Mouse (Mus musculus): ENCODE data around the gene Armt1. TPM values are rescaled to one million over a fixed set of nuclear protein-coding genes. Genes with fewer than 3 reads are reported as not detected.

The Armt1 gene
- polyA plus RNA-seq (2012; rRNA removed; ENCODE audit: low replicate concordance): 8.8 and 13.0 TPM in 2 replicates

DNA sequence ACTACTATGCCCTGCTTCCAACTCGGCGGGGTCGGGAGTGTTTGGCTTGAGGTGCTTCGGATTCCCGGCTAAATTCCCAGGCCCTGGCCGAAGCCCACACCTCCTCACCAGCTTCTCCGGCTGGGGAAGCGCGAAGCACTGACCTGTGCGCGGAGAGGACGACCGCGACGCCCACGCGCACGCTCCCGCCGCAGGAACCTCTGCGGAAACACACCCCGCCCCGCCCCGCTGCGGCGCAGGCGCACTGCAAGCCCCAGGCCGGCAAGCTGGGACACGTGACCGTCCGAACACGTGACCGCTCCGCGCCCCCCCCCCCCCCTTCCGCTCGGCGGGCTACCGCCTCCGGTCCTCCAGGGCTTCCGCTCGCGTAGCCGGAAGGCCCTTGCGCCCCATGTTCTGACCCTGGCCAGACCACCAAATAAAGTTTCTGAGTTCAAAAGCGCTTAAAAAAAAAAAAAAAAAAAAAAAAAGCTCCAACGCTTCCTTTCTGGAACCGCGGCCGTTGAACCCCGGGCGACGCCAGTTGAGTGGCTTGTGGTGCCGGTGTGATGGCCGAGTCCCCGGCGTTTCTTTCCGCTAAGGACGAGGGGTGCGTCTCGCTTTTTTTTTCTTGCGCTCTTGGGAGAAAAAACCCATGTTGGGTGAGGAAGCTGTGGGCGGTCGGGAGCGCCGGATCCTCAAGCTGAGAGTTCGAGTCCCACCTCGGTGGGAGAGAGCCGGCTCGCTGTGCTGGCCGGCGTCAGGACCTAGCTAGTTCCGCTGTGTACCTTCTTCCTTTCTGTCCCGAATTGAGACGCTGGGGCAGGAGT is at the start of gene Armt1, which contains the start of gene Rmnd1:
Gene Armt1 (plus strand): TSS at position 345 of the 809 bp plus-strand sequence.
Gene Rmnd1 (minus strand): TSS at position 266 of the 809 bp plus-strand sequence.

GRCm38 (mm10) chr10:4387701-4388383 is 44.4 kb upstream of the Armt1 start, which contains the start of gene Zbtb2:
Zbtb2 (minus strand) TSS chr10:4388108.

DNA sequence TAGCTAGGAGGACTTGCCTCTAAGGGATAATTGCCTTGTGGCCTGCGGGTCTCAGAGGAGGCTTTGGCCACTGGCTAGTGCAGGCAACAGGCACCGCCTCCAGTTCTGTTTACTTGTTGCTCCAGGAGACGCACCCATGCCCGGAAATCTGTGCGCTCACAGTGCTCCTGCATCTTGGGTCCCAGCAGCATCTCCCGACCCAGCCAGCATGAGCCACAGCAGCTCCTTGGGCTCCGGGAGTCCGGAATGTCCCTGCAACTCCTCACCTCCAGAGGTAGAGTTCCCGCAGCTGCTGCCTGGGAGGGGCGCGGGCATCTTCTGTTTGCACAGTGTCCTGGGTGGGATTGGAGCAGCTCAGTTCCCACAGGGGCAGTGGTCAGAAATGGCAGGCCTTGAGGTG is 50.1 kb downstream of the Armt1 start, which contains the start of gene Ccdc170:
Gene Ccdc170 (plus strand): TSS at position 148 of the 400 bp plus-strand sequence.

Other genes with a start within 250 kb of the Armt1 start
- gene Akap12, start 166.1 kb upstream of the Armt1 start, polyA plus RNA-seq (2012; rRNA removed; ENCODE audit: low replicate concordance): 21.0 and 35.1 TPM in 2 replicates
- gene Zbtb2, start 44.4 kb upstream of the Armt1 start, polyA plus RNA-seq (2012; rRNA removed; ENCODE audit: low replicate concordance): 6.0 and 10.9 TPM in 2 replicates
- 34.2 and 50.3 TPM in 2 replicates for gene Rmnd1, start 79 bp upstream of the Armt1 start, polyA plus RNA-seq (2012; rRNA removed; ENCODE audit: low replicate concordance)
- gene Ccdc170, start 50.0 kb downstream of the Armt1 start, polyA plus RNA-seq (2012; rRNA removed; ENCODE audit: low replicate concordance): 0.63 and 2.4 TPM in 2 replicates
- gene Esr1, start 179.1 kb downstream of the Armt1 start, polyA plus RNA-seq (2012; rRNA removed; ENCODE audit: low replicate concordance): 24.8 and 190 TPM in 2 replicates

Data from subcutaneous adipose tissue, adult 2 months (tissue).